Mouse (Mus musculus): ENCODE results near the gene Pafah1b1.

Gene Pafah1b1

GRCm38 (mm10) chr11:74662221-74662620 lies 62.2 kb downstream of the Pafah1b1 start:
- DNase-seq (ENCODE audit: low spot score): no peak

- no peak for DNase-seq (ENCODE audit: low spot score)
Measured at GRCm38 (mm10) chr11:74661641-74662040, 62.8 kb downstream of the Pafah1b1 start.

GRCm38 (mm10) chr11:74660336-74660735 lies 64.1 kb downstream of the Pafah1b1 start:
- DNase-seq (ENCODE audit: low spot score): no peak

- no peak for DNase-seq (ENCODE audit: low spot score)
Measured at GRCm38 (mm10) chr11:74655941-74656340, 68.5 kb downstream of the Pafah1b1 start.

- no peak for DNase-seq (ENCODE audit: low spot score)
Measured at GRCm38 (mm10) chr11:74653385-74653784, 71.1 kb downstream of the Pafah1b1 start.

- DNase-seq (ENCODE audit: low spot score): no peak
Measured at GRCm38 (mm10) chr11:74652791-74653191, 71.7 kb downstream of the Pafah1b1 start.

GRCm38 (mm10) chr11:74650576-74651100 lies 73.8 kb downstream of the Pafah1b1 start:
- no peak for DNase-seq (ENCODE audit: low spot score)

GRCm38 (mm10) chr11:74649647-74650551 lies 74.6 kb downstream of the Pafah1b1 start:
- peak; percentile 41 for DNase-seq (ENCODE audit: low spot score)

- DNase-seq (ENCODE audit: low spot score): peak; percentile 97
Measured at GRCm38 (mm10) chr11:74649095-74649646, 75.3 kb downstream of the Pafah1b1 start, which contains the start of gene Cluh. Gene Cluh, plus strand, starts transcription at chr11:74649495.

- no peak for DNase-seq (ENCODE audit: low spot score)
Measured at GRCm38 (mm10) chr11:74648676-74649075, 75.8 kb downstream of the Pafah1b1 start.

GRCm38 (mm10) chr11:74647966-74648365 lies 76.5 kb downstream of the Pafah1b1 start:
- DNase-seq (ENCODE audit: low spot score): no peak

- no peak for DNase-seq (ENCODE audit: low spot score)
Measured at GRCm38 (mm10) chr11:74639628-74640027, 84.8 kb downstream of the Pafah1b1 start.

GRCm38 (mm10) chr11:74638791-74639411 lies 85.6 kb downstream of the Pafah1b1 start:
- DNase-seq (ENCODE audit: low spot score): no peak

GRCm38 (mm10) chr11:74637971-74638790 lies 86.3 kb downstream of the Pafah1b1 start:
- peak; percentile 85 for DNase-seq (ENCODE audit: low spot score)

GRCm38 (mm10) chr11:74637486-74637885 lies 87.0 kb downstream of the Pafah1b1 start:
- DNase-seq (ENCODE audit: low spot score): no peak

- peak; percentile 88 for DNase-seq (ENCODE audit: low spot score)
Measured at GRCm38 (mm10) chr11:74634490-74635275, 89.8 kb downstream of the Pafah1b1 start.

GRCm38 (mm10) chr11:74631880-74632789 lies 92.3 kb downstream of the Pafah1b1 start:
- DNase-seq (ENCODE audit: low spot score): no peak

GRCm38 (mm10) chr11:74627481-74627880 lies 97.0 kb downstream of the Pafah1b1 start:
- no peak for DNase-seq (ENCODE audit: low spot score)

- no peak for DNase-seq (ENCODE audit: low spot score)
Measured at GRCm38 (mm10) chr11:74625333-74625732, 99.1 kb downstream of the Pafah1b1 start.
